Mouse (Mus musculus): ENCODE measurements around the gene Ppp1r14a.

The Ppp1r14a gene

GRCm38 (mm10) chr7:29303738-29304462 is 14.8 kb downstream of the Ppp1r14a start, which contains the start of gene Dpf1:
Dpf1 (plus strand) TSS chr7:29303951.
- Histone ChIP-seq H3K9me3 (ENCODE audit: low read length) (no peaks in the 10 kb centered on the region), H3K27me3 (ENCODE audit: insufficient read depth, low read length) (peaks cover 17% of the 10 kb centered on the region), H3K4me1 (replicated peaks; ENCODE audit: low read depth, low read length) (peaks cover 61% of the 10 kb centered on the region), H3K4me3 (replicated peaks; ENCODE audit: low read length) (peak within 1 kb of the TSS; percentile 92), H3K36me3 (ENCODE audit: insufficient read depth, low read length) (no peaks in the 10 kb centered on the region)
- no peak for TF ChIP-seq CTCF (conservative IDR thresholded peaks at IDR 0.05; ENCODE audit: low read length)
- TF ChIP-seq NANOG (IDR thresholded peaks at IDR 0.05; ENCODE audit: borderline replicate concordance, low read length) = no peak
- TF ChIP-seq POU5F1 (IDR thresholded peaks at IDR 0.05; ENCODE audit: borderline replicate concordance, low read length) = no peak

- no peaks in the 10 kb centered on the region for H3K36me3 ChIP-seq (ENCODE audit: insufficient read depth, low read length)
- H3K4me1 ChIP-seq (replicated peaks; ENCODE audit: low read depth, low read length) = peaks cover 69% of the 10 kb centered on the region
- H3K27me3 ChIP-seq (ENCODE audit: insufficient read depth, low read length) = peaks cover 24% of the 10 kb centered on the region
- no peak for TF ChIP-seq NANOG (IDR thresholded peaks at IDR 0.05; ENCODE audit: borderline replicate concordance, low read length)
- TF ChIP-seq CTCF (conservative IDR thresholded peaks at IDR 0.05; ENCODE audit: low read length) = no peak
- no peak for TF ChIP-seq POU5F1 (IDR thresholded peaks at IDR 0.05; ENCODE audit: borderline replicate concordance, low read length)
- H3K9me3 ChIP-seq (ENCODE audit: low read length) = no peaks in the 10 kb centered on the region
- peak overlapping the region; percentile 92 for H3K4me3 ChIP-seq (replicated peaks; ENCODE audit: low read length)
These were observed 15.6 kb downstream of the Ppp1r14a start for GRCm38 (mm10) chr7:29304463-29305262.

- H3K4me3 ChIP-seq (replicated peaks; ENCODE audit: low read length) = peak overlapping the region; percentile 92
- H3K36me3 ChIP-seq (ENCODE audit: insufficient read depth, low read length) = no peaks in the 10 kb centered on the region
- TF ChIP-seq CTCF (conservative IDR thresholded peaks at IDR 0.05; ENCODE audit: low read length) = no peak
- TF ChIP-seq POU5F1 (IDR thresholded peaks at IDR 0.05; ENCODE audit: borderline replicate concordance, low read length) = no peak
- no peak for TF ChIP-seq NANOG (IDR thresholded peaks at IDR 0.05; ENCODE audit: borderline replicate concordance, low read length)
- peaks cover 72% of the 10 kb centered on the region for H3K4me1 ChIP-seq (replicated peaks; ENCODE audit: low read depth, low read length)
- H3K27me3 ChIP-seq (ENCODE audit: insufficient read depth, low read length) = peaks cover 30% of the 10 kb centered on the region
- no peaks in the 10 kb centered on the region for H3K9me3 ChIP-seq (ENCODE audit: low read length)
These were observed 16.3 kb downstream of the Ppp1r14a start for GRCm38 (mm10) chr7:29305263-29305988.

GRCm38 (mm10) chr7:29306108-29306507 is 17.0 kb downstream of the Ppp1r14a start:
- Histone ChIP-seq H3K4me1 (replicated peaks; ENCODE audit: low read depth, low read length) (peaks cover 65% of the 10 kb centered on the region), H3K27me3 (ENCODE audit: insufficient read depth, low read length) (peaks cover 34% of the 10 kb centered on the region), H3K9me3 (ENCODE audit: low read length) (no peaks in the 10 kb centered on the region), H3K36me3 (ENCODE audit: insufficient read depth, low read length) (peaks cover 4% of the 10 kb centered on the region), H3K4me3 (replicated peaks; ENCODE audit: low read length) (peak overlapping the region; percentile 92)
- TF ChIP-seq POU5F1 (IDR thresholded peaks at IDR 0.05; ENCODE audit: borderline replicate concordance, low read length) (no peak), NANOG (IDR thresholded peaks at IDR 0.05; ENCODE audit: borderline replicate concordance, low read length) (no peak), CTCF (conservative IDR thresholded peaks at IDR 0.05; ENCODE audit: low read length) (no peak)

- Histone ChIP-seq H3K27me3 (ENCODE audit: insufficient read depth, low read length) (peaks cover 34% of the 10 kb centered on the region), H3K4me3 (replicated peaks; ENCODE audit: low read length) (0 out of 2 replicates have a peak overlapping the region, but pooled peaks have one; percentile 82), H3K4me1 (replicated peaks; ENCODE audit: low read depth, low read length) (peaks cover 64% of the 10 kb centered on the region), H3K9me3 (ENCODE audit: low read length) (no peaks in the 10 kb centered on the region), H3K36me3 (ENCODE audit: insufficient read depth, low read length) (peaks cover 9% of the 10 kb centered on the region)
- TF ChIP-seq POU5F1 (IDR thresholded peaks at IDR 0.05; ENCODE audit: borderline replicate concordance, low read length) (no peak), CTCF (conservative IDR thresholded peaks at IDR 0.05; ENCODE audit: low read length) (peak; percentile 27), NANOG (IDR thresholded peaks at IDR 0.05; ENCODE audit: borderline replicate concordance, low read length) (no peak)
These were observed 17.5 kb downstream of the Ppp1r14a start for GRCm38 (mm10) chr7:29306619-29307018.

GRCm38 (mm10) chr7:29307350-29308104 is 18.4 kb downstream of the Ppp1r14a start:
- TF ChIP-seq NANOG (IDR thresholded peaks at IDR 0.05; ENCODE audit: borderline replicate concordance, low read length) = no peak
- TF ChIP-seq CTCF (conservative IDR thresholded peaks at IDR 0.05; ENCODE audit: low read length) = no peak
- TF ChIP-seq POU5F1 (IDR thresholded peaks at IDR 0.05; ENCODE audit: borderline replicate concordance, low read length) = no peak
- Histone ChIP-seq H3K4me3 (replicated peaks; ENCODE audit: low read length) (peak overlapping the region; percentile 82), H3K4me1 (replicated peaks; ENCODE audit: low read depth, low read length) (peaks cover 66% of the 10 kb centered on the region), H3K9me3 (ENCODE audit: low read length) (no peaks in the 10 kb centered on the region), H3K36me3 (ENCODE audit: insufficient read depth, low read length) (peaks cover 15% of the 10 kb centered on the region), H3K27me3 (ENCODE audit: insufficient read depth, low read length) (peaks cover 34% of the 10 kb centered on the region)

- H3K27me3 ChIP-seq (ENCODE audit: insufficient read depth, low read length) = peaks cover 31% of the 10 kb centered on the region
These were observed 20.2 kb downstream of the Ppp1r14a start for GRCm38 (mm10) chr7:29309221-29309721.

More at GRCm38 (mm10) chr7:29309221-29309721, 20.2 kb downstream of the Ppp1r14a start:
- H3K9me3 ChIP-seq (ENCODE audit: low read length) = no peaks in the 10 kb centered on the region
- TF ChIP-seq CTCF (conservative IDR thresholded peaks at IDR 0.05; ENCODE audit: low read length) = no peak
- TF ChIP-seq POU5F1 (IDR thresholded peaks at IDR 0.05; ENCODE audit: borderline replicate concordance, low read length) = no peak
- no peak for TF ChIP-seq NANOG (IDR thresholded peaks at IDR 0.05; ENCODE audit: borderline replicate concordance, low read length)
- peaks cover 72% of the 10 kb centered on the region for H3K4me1 ChIP-seq (replicated peaks; ENCODE audit: low read depth, low read length)
- peaks cover 27% of the 10 kb centered on the region for H3K36me3 ChIP-seq (ENCODE audit: insufficient read depth, low read length)
- peak overlapping the region; percentile 75 for H3K4me3 ChIP-seq (replicated peaks; ENCODE audit: low read length)

All from E14TG2a.4 (cell line).